Mouse (Mus musculus): ENCODE results near the gene Srd5a1.

DNA sequence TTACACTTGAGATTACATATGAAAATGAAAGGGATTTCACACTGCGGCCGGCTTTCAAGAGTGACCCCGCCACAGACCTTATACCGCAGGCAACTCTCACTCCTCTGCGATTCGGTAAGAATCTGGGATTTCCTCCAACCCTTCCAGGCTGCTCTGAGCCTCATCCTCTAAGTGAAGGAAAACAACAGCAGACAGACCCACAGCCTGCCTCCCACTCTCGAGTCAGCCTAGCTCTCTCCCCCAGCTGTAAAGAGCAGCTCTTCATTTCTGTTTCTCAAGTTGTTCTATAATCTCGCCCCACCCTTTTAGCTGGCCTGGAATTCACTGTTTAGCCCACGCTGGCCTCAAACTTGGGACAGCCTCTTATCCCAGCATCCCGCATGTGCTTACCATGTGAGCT lies 69.5 kb downstream of the Srd5a1 start:
- no peak for TF ChIP-seq GATA1 (IDR thresholded peaks at IDR 0.05; ENCODE audit: borderline replicate concordance, low read length)
- TF ChIP-seq FLI1 (IDR thresholded peaks at IDR 0.05; ENCODE audit: low read length), result no peak

Measured in megakaryocyte, embryonic 14.5 days (primary cell).